Mouse (Mus musculus) lung, postnatal 0 days (tissue): ENCODE measurements around the gene Pgap2.
"Not testable (repeated sequence)": the region's sequence is repeated elsewhere in the genome, so short reads cannot be mapped to it uniquely, and the experiment has no call there.

Experiments used
- CTCF ChIP-seq: IDR thresholded peaks from 2 replicates; pipeline ENCODE4 v1.5.1; 2016; ENCODE audit warnings: antibody characterized with exemption, mild to moderate bottlenecking
- EP300 ChIP-seq: IDR thresholded peaks from 2 replicates; pipeline ENCODE4 v1.6.1; 2016; ENCODE audit warnings: antibody characterized with exemption, mild to moderate bottlenecking, control low read depth

DNA sequence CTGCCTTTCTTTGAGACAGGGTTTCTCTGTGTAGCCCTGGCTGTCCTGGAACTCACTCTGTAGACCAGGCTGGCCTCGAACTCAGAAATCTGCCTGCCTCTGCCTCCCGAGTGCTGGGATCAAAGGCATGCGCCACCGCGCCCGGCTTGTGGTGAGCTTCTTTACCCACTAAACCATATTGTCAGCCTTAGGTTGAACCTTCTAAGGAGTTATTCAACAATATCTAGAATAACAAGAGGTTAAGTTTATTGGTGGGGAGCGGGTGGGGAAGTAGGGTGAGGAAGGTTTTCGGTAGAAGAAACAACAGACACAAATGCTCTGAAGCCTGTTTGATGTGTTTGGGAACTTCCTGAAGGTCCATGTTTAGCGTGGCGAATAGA is 56.0 kb downstream of the Pgap2 start:
- not testable (repeated sequence) for TF ChIP-seq CTCF, EP300
